Mouse (Mus musculus) embryonic fibroblast, embryonic 13.5 days (primary cell): ENCODE measurements around the gene Ptprz1.

Experiments
- CTCF ChIP-seq: IDR thresholded peaks from 2 replicates; pipeline ENCODE4 v1.5.1; 2011; ENCODE audit warnings: mild to moderate bottlenecking, control low read depth, low read length, moderate library complexity, borderline replicate concordance; ENCODE audit not compliant: insufficient read depth
- POLR2A ChIP-seq: IDR thresholded peaks from 2 replicates; pipeline ENCODE4 v1.6.1; 2011; ENCODE audit warnings: low read depth, mild to moderate bottlenecking, control low read depth, low read length, moderate library complexity

GRCm38 (mm10) chr6:22932768-22933265 lies 57.5 kb downstream of the Ptprz1 start:
- TF ChIP-seq POLR2A: no peak
- no peak for TF ChIP-seq CTCF
